Mouse (Mus musculus): ENCODE measurements at regions not wholly inside any gene's neighbourhood (a gene's known extent, or its start where the extent isn't known, plus 50 kb on each side); places are given as distances from the start of the nearest gene placed in this dataset.

DNA sequence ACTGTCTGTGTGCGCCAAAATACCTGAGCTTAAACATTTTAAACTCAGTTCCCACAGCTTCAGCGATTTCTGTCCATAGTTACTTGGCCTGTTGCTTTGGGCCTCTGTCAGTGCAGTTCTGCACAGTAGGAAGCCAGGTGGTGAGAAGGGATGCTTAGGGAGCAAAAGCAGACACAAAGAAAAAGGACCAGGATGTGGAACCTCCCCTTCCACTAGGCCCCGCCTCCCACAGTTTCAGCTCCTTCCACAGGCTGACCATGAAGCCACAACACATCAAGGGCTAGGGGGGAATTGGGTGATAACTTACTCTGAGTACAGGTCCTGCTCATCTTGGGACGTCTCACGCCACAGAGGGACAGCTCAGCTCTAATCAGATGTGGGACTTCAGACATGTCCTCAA lies 263.5 kb upstream of the Sdk2 start:
- no peak for TF ChIP-seq USF2 (conservative IDR thresholded peaks at IDR 0.05; ENCODE audit: low read depth, low read length)
- TF ChIP-seq ZNF384 (IDR thresholded peaks at IDR 0.05; ENCODE audit: low read depth, low read length) = no peak
- TF ChIP-seq POLR2A (IDR thresholded peaks at IDR 0.05; ENCODE audit: low read depth, low read length) = no peak
- no peak for TF ChIP-seq NELFE (IDR thresholded peaks at IDR 0.05; ENCODE audit: low read depth, low read length)
- no peak for TF ChIP-seq E2F4 (IDR thresholded peaks at IDR 0.05; ENCODE audit: insufficient replicate concordance, low read depth, low read length)
- no peak for TF ChIP-seq CHD1 (IDR thresholded peaks at IDR 0.05; ENCODE audit: low read depth, low read length)
- no peak for TF ChIP-seq IRF4 (IDR thresholded peaks at IDR 0.05; ENCODE audit: low read depth, low read length)
- TF ChIP-seq POLR2AphosphoS2 (IDR thresholded peaks at IDR 0.05; ENCODE audit: low read depth, low read length) = no peak
- TF ChIP-seq ZKSCAN1 (IDR thresholded peaks at IDR 0.05; ENCODE audit: borderline replicate concordance, low read depth, low read length) = no peak
- TF ChIP-seq JUND (conservative IDR thresholded peaks at IDR 0.05; ENCODE audit: low read depth, low read length) = no peak
- no peak for TF ChIP-seq CHD2 (IDR thresholded peaks at IDR 0.05; ENCODE audit: low read length)
- TF ChIP-seq TCF12 (IDR thresholded peaks at IDR 0.05; ENCODE audit: low read depth, low read length) = no peak
- no peak for TF ChIP-seq ZC3H11A (IDR thresholded peaks at IDR 0.05; ENCODE audit: low read depth, low read length)
- dilution Hi-C loops (cut with MboI; ENCODE audit: extremely low pct_ligation_motif_present, extremely low pct_unique_long_range_greater_than_20kb, low sequenced_read_pairs) = no loop called here
- Histone ChIP-seq H3K36me3 (replicated peaks in 1 of 2; ENCODE audit: control insufficient read depth in 1 of 2, insufficient read depth in 1 of 2, low read length in 1 of 2) (no peaks in the 10 kb centered on the region), H3K27me3 (replicated peaks) (peaks cover 74% of the 10 kb centered on the region), H3K79me2 (replicated peaks; ENCODE audit: control insufficient read depth, extremely low read depth, insufficient read depth, poor library complexity, severe bottlenecking) (no peaks in the 10 kb centered on the region), H3K9ac (ENCODE audit: insufficient read depth, low read depth) (no peak overlapping the region), H3K9me3 (replicated peaks; ENCODE audit: low read length) (peaks cover 4% of the 10 kb centered on the region), H3K27ac (ENCODE audit: insufficient read depth, low read depth) (no peak overlapping the region), H3K4me1 (ENCODE audit: control insufficient read depth in 1 of 2, insufficient read depth in 2 of 2) (peaks cover 0 to 4% of the 10 kb centered on the region in 2 experiments; a peak in 1 of 4 replicates), H3K4me2 (ENCODE audit: insufficient read depth, low read depth, poor library complexity, severe bottlenecking) (no peak overlapping the region), H3K4me3 (replicated peaks in 1 of 3; ENCODE audit: low read depth in 2 of 3, low read length in 2 of 3, poor library complexity in 1 of 3) (no peak overlapping the region)
- no peak for DNase-seq (ENCODE audit: extremely low read depth)
- in situ Hi-C loops (cut with MboI; ENCODE audit: low pct_ligation_motif_present, low pct_unique_long_range_greater_than_20kb, low sequenced_read_pairs) = no loop called here

DNA sequence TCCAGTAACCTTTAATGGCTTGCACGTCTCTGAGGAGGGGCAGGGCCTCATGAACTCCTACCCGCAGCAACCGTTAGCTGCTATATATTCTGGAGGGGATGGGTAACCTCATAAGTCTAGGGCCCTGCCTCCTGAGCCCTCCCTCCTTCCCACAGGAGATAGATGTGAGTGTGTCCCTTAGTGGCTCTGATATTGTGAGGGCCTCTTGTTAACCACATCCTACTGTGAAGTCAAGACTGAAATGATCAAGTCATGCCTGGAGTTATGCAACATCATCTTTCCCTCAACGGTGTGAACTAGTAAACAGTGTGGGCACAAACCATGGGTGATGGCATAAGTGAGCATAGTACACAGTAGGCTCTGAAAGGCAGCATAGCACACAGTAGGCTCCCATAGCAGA lies 255.8 kb upstream of the Sdk2 start:
- H3K27ac ChIP-seq (ENCODE audit: insufficient read depth, low read depth) = no peak overlapping the region
- no peak for TF ChIP-seq MAX (IDR thresholded peaks at IDR 0.05; ENCODE audit: low read length)
- dilution Hi-C loops (cut with MboI; ENCODE audit: extremely low pct_ligation_motif_present, extremely low pct_unique_long_range_greater_than_20kb, low sequenced_read_pairs) (no loop called here), in situ Hi-C loops (cut with MboI; ENCODE audit: low pct_ligation_motif_present, low pct_unique_long_range_greater_than_20kb, low sequenced_read_pairs) (no loop called here)
- no peak overlapping the region for H3K4me3 ChIP-seq (replicated peaks in 1 of 3; ENCODE audit: low read depth in 2 of 3, low read length in 2 of 3, poor library complexity in 1 of 3)
- DNase-seq (ENCODE audit: extremely low read depth) = no peak
- peaks cover 82% of the 10 kb centered on the region for H3K27me3 ChIP-seq (replicated peaks)
- H3K4me2 ChIP-seq (ENCODE audit: insufficient read depth, low read depth, poor library complexity, severe bottlenecking) = no peak overlapping the region
- peaks cover 0 to 4% of the 10 kb centered on the region in 2 experiments; a peak in 1 of 4 replicates for H3K4me1 ChIP-seq (ENCODE audit: control insufficient read depth in 1 of 2, insufficient read depth in 2 of 2)
- no peaks in the 10 kb centered on the region for H3K79me2 ChIP-seq (replicated peaks; ENCODE audit: control insufficient read depth, extremely low read depth, insufficient read depth, poor library complexity, severe bottlenecking)
- H3K9ac ChIP-seq (ENCODE audit: insufficient read depth, low read depth) = no peak overlapping the region
- H3K9me3 ChIP-seq (replicated peaks; ENCODE audit: low read length) = peaks cover 4% of the 10 kb centered on the region
- no peaks in the 10 kb centered on the region for H3K36me3 ChIP-seq (replicated peaks in 1 of 2; ENCODE audit: control insufficient read depth in 1 of 2, insufficient read depth in 1 of 2, low read length in 1 of 2)

- peaks cover 0 to 4% of the 10 kb centered on the region in 2 experiments; a peak in 1 of 4 replicates for H3K4me1 ChIP-seq (ENCODE audit: control insufficient read depth in 1 of 2, insufficient read depth in 2 of 2)
- no peak overlapping the region for H3K4me2 ChIP-seq (ENCODE audit: insufficient read depth, low read depth, poor library complexity, severe bottlenecking)
- no peaks in the 10 kb centered on the region for H3K79me2 ChIP-seq (replicated peaks; ENCODE audit: control insufficient read depth, extremely low read depth, insufficient read depth, poor library complexity, severe bottlenecking)
- in situ Hi-C loops (cut with MboI; ENCODE audit: low pct_ligation_motif_present, low pct_unique_long_range_greater_than_20kb, low sequenced_read_pairs) (no loop called here), dilution Hi-C loops (cut with MboI; ENCODE audit: extremely low pct_ligation_motif_present, extremely low pct_unique_long_range_greater_than_20kb, low sequenced_read_pairs) (no loop called here)
- H3K27ac ChIP-seq (ENCODE audit: insufficient read depth, low read depth) = no peak overlapping the region
- peaks cover 88% of the 10 kb centered on the region for H3K27me3 ChIP-seq (replicated peaks)
- no peak for DNase-seq (ENCODE audit: extremely low read depth)
- H3K36me3 ChIP-seq (replicated peaks in 1 of 2; ENCODE audit: control insufficient read depth in 1 of 2, insufficient read depth in 1 of 2, low read length in 1 of 2) = no peaks in the 10 kb centered on the region
- no peak overlapping the region for H3K4me3 ChIP-seq (replicated peaks in 1 of 3; ENCODE audit: low read depth in 2 of 3, low read length in 2 of 3, poor library complexity in 1 of 3)
- no peak overlapping the region for H3K9ac ChIP-seq (ENCODE audit: insufficient read depth, low read depth)
- TF ChIP-seq NELFE (IDR thresholded peaks at IDR 0.05; ENCODE audit: low read depth, low read length) = no peak
- no peak for TF ChIP-seq TCF12 (IDR thresholded peaks at IDR 0.05; ENCODE audit: low read depth, low read length)
- no peak for TF ChIP-seq ZKSCAN1 (IDR thresholded peaks at IDR 0.05; ENCODE audit: borderline replicate concordance, low read depth, low read length)
- no peak for TF ChIP-seq RAD21 (IDR thresholded peaks at IDR 0.05; ENCODE audit: low read depth, low read length)
- TF ChIP-seq ZNF384 (IDR thresholded peaks at IDR 0.05; ENCODE audit: low read depth, low read length) = no peak
- TF ChIP-seq UBTF (IDR thresholded peaks at IDR 0.05; ENCODE audit: low read depth, low read length) = no peak
- TF ChIP-seq ZMIZ1 (IDR thresholded peaks at IDR 0.05; ENCODE audit: low read depth, low read length) = no peak
- no peak for TF ChIP-seq MYC (IDR thresholded peaks at IDR 0.05; ENCODE audit: low read depth, low read length)
- TF ChIP-seq USF2 (conservative IDR thresholded peaks at IDR 0.05; ENCODE audit: low read depth, low read length) = no peak
- peaks cover 4% of the 10 kb centered on the region for H3K9me3 ChIP-seq (replicated peaks; ENCODE audit: low read length)
Measured at GRCm38 (mm10) chr11:114321974-114322373, 255.1 kb upstream of the Sdk2 start.

Data from CH12.LX (cell line).